Mouse (Mus musculus): Measurements from ENCODE around the gene Tbxas1. TPM values are rescaled to one million over a fixed set of nuclear protein-coding genes. Genes with fewer than 3 reads are reported as not detected.

Tbxas1 gene
- 2.5 and 3.0 TPM in 2 replicates for polyA plus RNA-seq (2021; fragmentation: Nextera tagmentation)
- long read RNA-seq, experiment 1, transcript Tbxas1-201 (13 exons, 1,990 nt) = major isoform, 13 of 22 reads
- long read RNA-seq, experiment 1, partial matches to known transcripts = 1 of 22 reads
- long read RNA-seq, experiment 1, other reads (novel, unspliced or antisense) = 8 of 22 reads
- long read RNA-seq, experiment 2, partial matches to known transcripts = 3 of 9 reads
- long read RNA-seq, experiment 2, other reads (novel, unspliced or antisense) = 3 of 9 reads

DNA sequence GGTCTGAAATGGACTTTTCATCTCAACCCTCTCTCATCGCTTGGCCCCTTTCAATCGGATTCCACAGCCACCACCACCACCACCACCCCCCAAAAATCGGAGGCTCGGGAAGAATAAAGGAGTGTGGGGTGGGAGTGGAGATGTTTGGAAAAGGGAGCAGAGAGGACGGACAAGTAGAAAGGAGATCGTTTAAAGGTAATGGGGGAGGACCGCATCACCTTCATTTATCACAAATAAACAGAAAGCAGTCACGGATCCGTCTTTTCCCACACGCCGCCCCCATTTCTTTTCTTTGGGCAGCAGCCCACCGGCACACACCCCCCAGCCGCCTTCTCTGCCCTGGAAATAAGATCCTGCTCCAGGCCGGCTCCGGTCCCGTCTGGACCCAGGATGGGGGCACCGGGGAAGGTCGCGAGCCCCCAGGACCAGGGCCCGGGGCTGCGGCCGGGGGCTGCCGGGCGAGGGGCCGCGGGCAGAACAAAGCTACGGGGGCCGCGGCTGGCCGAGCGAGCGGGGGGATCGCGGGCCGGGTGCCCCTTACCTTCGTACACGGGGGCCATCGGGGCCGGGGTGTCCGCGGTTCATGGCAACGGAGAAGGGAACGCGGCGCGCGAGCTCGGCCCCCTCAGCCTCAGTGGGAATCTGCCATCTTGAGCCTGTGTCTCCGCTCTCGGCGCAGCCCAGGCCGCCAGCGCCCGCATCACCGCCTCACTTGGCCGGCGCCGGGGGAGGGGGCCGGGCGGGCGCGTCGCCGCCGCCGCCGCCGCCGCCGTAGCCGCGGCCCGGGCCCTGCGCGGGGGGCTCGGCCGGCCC, at the start of gene Tbxas1:
Tbxas1 (plus strand) TSS at position 147 of the 813 bp plus-strand sequence.

GRCm38 (mm10) chr6:38876071-38876911, 1.1 kb downstream of the Tbxas1 start, which contains the start of gene Hipk2:
Hipk2 (minus strand) TSS chr6:38876165.

GRCm38 (mm10) chr6:39117584-39118455, 242.6 kb downstream of the Tbxas1 start, which contains the start of gene Parp12:
Parp12 (minus strand) TSS chr6:39118349.

Other genes starting within 250 kb of the Tbxas1 start
- gene Klrg2, start 238.2 kb upstream of the Tbxas1 start, polyA plus RNA-seq (2021; fragmentation: Nextera tagmentation) = 0.27 and 0.33 TPM in 2 replicates
- gene Clec2l, start 212.3 kb upstream of the Tbxas1 start, polyA plus RNA-seq (2021; fragmentation: Nextera tagmentation) = 14.5 and 33.8 TPM in 2 replicates
- gene Hipk2, start 761 bp downstream of the Tbxas1 start, polyA plus RNA-seq (2021; fragmentation: Nextera tagmentation) = 11.0 and 15.3 TPM in 2 replicates
- gene Parp12, start 242.9 kb downstream of the Tbxas1 start, polyA plus RNA-seq (2021; fragmentation: Nextera tagmentation) = 0.93 and 4.8 TPM in 2 replicates

Measured in left cerebral cortex, adult 6 months (tissue).